Mouse (Mus musculus) ES-E14 (cell line): ENCODE results near the gene Oaz1. TPM values are rescaled to one million over a fixed set of nuclear protein-coding genes. Genes with fewer than 3 reads are reported as not detected.
A peak's percentile ranks its signal among the peaks of the same experiment; 100 is the strongest.
"Not testable (repeated sequence)": the region's sequence is repeated elsewhere in the genome, so short reads cannot be mapped to it uniquely, and the experiment has no call there.

ENCODE experiments used
- DNase-seq: peaks from one replicate; pipeline ENCODE4 v3.0.0-alpha.2; 2013; ENCODE audit warnings: low read depth, low spot score
- H3K27ac ChIP-seq: 2 replicates; pipeline ENCODE4 v1.5.1; 2012; ENCODE audit warnings: low read depth, mild to moderate bottlenecking, low read length, moderate library complexity, mixed read lengths; ENCODE audit not compliant: poor library complexity, insufficient read depth, severe bottlenecking
- H3K36me3 ChIP-seq: 2 replicates; pipeline ENCODE4 v1.6.1; 2012; ENCODE audit warnings: mild to moderate bottlenecking, low read length, moderate library complexity, mixed read lengths; ENCODE audit not compliant: control insufficient read depth, poor library complexity, insufficient read depth, severe bottlenecking
- H3K4me1 ChIP-seq, 2 experiments: fragments of 150-350 bp in 1 of 2; sonication (generic) in 1 of 2; 2 replicates each; pipeline ENCODE4 v1.6.1; 2012; ENCODE audit warnings: low read length in 2 of 2, mild to moderate bottlenecking in 1 of 2, mixed read lengths in 1 of 2; ENCODE audit not compliant: control insufficient read depth in 2 of 2, insufficient read depth in 2 of 2, poor library complexity in 1 of 2
- H3K4me3 ChIP-seq, 2 experiments: fragments of 150-350 bp in 1 of 2; sonication (generic) in 1 of 2; 2 replicates each; pipeline ENCODE4 v1.5.1; 2012; ENCODE audit warnings: low read length in 2 of 2, low read depth in 1 of 2, mild to moderate bottlenecking in 1 of 2, mixed read lengths in 1 of 2; ENCODE audit not compliant: insufficient read depth in 1 of 2, poor library complexity in 1 of 2, severe bottlenecking in 1 of 2
- H3K9ac ChIP-seq: 2 replicates; pipeline ENCODE4 v1.6.1; 2012; ENCODE audit warnings: low read depth, mild to moderate bottlenecking, low read length, mixed read lengths; ENCODE audit not compliant: poor library complexity, insufficient read depth, severe bottlenecking
- H3K9me3 ChIP-seq: fragments of 150-350 bp; sonication (generic); 2 replicates; pipeline ENCODE4 v1.6.1; 2012; ENCODE audit warnings: low read depth, mild to moderate bottlenecking, low read length; ENCODE audit not compliant: control insufficient read depth, insufficient read depth
- CHD2 ChIP-seq: IDR thresholded peaks from 2 replicates; pipeline ENCODE4 v1.6.1; 2014; ENCODE audit warnings: mild to moderate bottlenecking, low read depth, low read length, inconsistent platforms
- HCFC1 ChIP-seq: IDR thresholded peaks from 2 replicates; pipeline ENCODE4 v1.6.1; 2012; ENCODE audit warnings: low read length, inconsistent platforms, borderline replicate concordance; ENCODE audit not compliant: insufficient read depth
- MAFK ChIP-seq: IDR thresholded peaks from 2 replicates; pipeline ENCODE4 v1.6.1; 2014; ENCODE audit warnings: mild to moderate bottlenecking, low read depth, low read length, inconsistent platforms; ENCODE audit not compliant: insufficient read depth
- ZC3H11A ChIP-seq: IDR thresholded peaks from 2 replicates; pipeline ENCODE4 v1.6.1; 2012; ENCODE audit warnings: low read depth, mild to moderate bottlenecking, inconsistent platforms, low read length, borderline replicate concordance
- ZNF384 ChIP-seq: IDR thresholded peaks from 2 replicates; pipeline ENCODE4 v1.6.1; 2012; ENCODE audit warnings: low read depth, low read length, inconsistent platforms
- in situ Hi-C, 2 experiments: fragments of 600-800 bp; cut with MboI; formaldehyde crosslinking; loops; one replicate each; pipeline ENCODE4 v1.15.1; 2025; ENCODE audit warnings: low sequenced_read_pairs in 2 of 2, inconsistent platforms in 1 of 2; ENCODE audit not compliant: unreplicated experiment in 2 of 2
- total RNA-seq: library from RNA; depleted of rRNA; stranded (reverse); fragments of 300-350 nt; gene quantifications from 2 replicates; pipeline ENCODE4 v1.2.3, GENCODE M21; 2012

Gene Oaz1
- total RNA-seq, 1 experiment = 823 TPM

DNA sequence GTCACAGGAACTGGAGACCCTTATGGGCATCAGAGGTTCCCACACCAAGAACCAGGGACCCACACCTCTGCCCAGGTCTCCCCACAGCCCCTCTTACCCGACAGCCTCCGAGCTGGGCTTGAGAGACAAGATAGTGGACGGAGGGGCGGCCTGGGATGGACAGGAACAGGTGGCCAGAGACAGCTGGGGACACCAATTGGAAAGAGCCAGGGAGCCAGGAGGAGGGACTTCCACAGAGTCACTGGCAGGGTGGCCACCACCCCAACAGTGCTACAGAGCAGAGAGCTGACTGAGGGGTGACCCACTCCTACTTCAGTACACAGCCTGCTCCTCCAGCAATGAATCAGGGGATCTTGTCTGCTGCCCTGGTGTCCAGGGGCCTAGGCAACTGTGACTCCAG is 13.1 kb upstream of the Oaz1 start, which contains the start of gene Jsrp1:
TSS of gene Jsrp1 (minus strand) at position 133 of the 400 bp plus-strand sequence.
- in situ Hi-C loops = no loop called here
- Histone ChIP-seq H3K4me1 (peaks cover 8 to 13% of the 10 kb centered on the region in 2 experiments; a peak in 3 of 4 replicates), H3K36me3 (no peaks in the 10 kb centered on the region), H3K9ac (no peak within 1 kb of the TSS), H3K27ac (no peak within 1 kb of the TSS), H3K4me3 (no peak within 1 kb of the TSS), H3K9me3 (no peaks in the 10 kb centered on the region)
- TF ChIP-seq CHD2 (no peak), ZNF384 (no peak), ZC3H11A (no peak), MAFK (no peak), HCFC1 (no peak)
- DNase-seq = no peak

DNA sequence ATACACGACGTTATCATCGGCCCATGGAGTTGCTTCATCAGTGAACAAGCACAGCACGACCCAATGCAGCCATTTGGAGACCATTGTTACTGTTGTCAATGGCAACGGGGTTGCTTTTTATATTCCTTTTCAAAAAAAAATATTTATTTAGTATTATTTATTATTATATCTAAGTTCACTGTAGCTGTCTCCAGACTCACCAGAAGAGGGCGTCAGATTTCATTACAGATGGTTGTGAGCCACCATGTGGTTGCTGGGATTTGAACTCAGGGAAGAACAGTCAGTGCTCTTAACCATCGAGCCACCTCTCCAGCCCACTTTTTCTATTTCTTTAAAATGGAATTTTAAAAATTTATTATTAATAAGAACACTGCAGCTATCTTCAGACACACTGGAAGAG is 11.7 kb upstream of the Oaz1 start:
- in situ Hi-C loops = no loop called here
- Histone ChIP-seq H3K9me3 (no peaks in the 10 kb centered on the region), H3K4me1 (peaks cover 0 to 6% of the 10 kb centered on the region in 2 experiments; a peak in 2 of 4 replicates), H3K27ac (no peak overlapping the region), H3K9ac (no peak overlapping the region), H3K36me3 (no peaks in the 10 kb centered on the region), H3K4me3 (no peak overlapping the region)
- DNase-seq = no peak
- TF ChIP-seq HCFC1 (no peak), MAFK (no peak), CHD2 (no peak), ZNF384 (no peak), ZC3H11A (no peak)

DNA sequence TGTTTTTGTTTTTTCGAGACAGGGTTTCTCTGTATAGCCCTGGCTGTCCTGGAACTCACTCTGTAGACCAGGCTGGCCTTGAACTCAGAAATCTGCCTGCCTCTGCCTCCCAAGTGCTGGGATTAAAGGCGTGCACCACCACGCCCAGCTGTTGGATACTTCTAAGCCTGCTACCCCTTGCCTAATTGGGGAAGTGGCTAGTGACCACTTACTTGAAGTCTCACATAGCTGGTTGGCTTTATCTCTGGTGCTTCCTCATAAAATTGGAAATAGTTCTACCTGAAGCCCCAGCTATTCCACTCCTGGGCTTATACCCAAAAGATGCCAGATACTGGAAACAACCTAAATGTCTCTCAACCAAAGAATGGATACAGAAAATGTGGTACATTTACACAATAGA is 10.2 kb upstream of the Oaz1 start:
- H3K4me1 ChIP-seq, DNase-seq, H3K36me3 ChIP-seq, in situ Hi-C loops, H3K4me3 ChIP-seq, H3K9ac ChIP-seq, H3K9me3 ChIP-seq, H3K27ac ChIP-seq: not testable (repeated sequence)

DNA sequence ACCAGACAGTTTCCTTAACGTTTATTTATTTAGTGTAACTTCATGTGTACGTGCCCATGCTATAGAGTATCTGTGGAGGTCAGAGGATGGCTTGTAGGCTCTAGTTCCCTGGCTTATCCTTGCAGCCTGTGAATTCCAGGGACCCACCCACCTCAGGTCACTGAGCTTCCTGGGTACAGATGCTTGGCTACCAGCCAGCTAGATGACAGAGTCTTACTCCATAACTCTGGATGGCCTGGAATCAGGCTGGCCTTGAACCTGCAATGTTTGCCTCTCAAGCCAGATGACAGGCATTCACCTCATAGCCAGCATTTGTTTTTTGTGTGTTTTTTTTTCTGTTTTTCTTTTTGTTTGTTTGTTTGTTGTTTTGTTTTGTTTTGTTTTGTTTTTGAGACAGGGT is 9.3 kb upstream of the Oaz1 start:
- no peak for DNase-seq
- Histone ChIP-seq H3K4me3 (no peak overlapping the region), H3K36me3 (no peaks in the 10 kb centered on the region), H3K27ac (no peak overlapping the region), H3K9me3 (no peaks in the 10 kb centered on the region), H3K4me1 (peaks cover 0 to 3% of the 10 kb centered on the region in 2 experiments; a peak in 1 of 4 replicates), H3K9ac (no peak overlapping the region)
- in situ Hi-C loops = no loop called here
- TF ChIP-seq ZC3H11A (no peak), ZNF384 (no peak), CHD2 (no peak), MAFK (no peak), HCFC1 (no peak)

DNA sequence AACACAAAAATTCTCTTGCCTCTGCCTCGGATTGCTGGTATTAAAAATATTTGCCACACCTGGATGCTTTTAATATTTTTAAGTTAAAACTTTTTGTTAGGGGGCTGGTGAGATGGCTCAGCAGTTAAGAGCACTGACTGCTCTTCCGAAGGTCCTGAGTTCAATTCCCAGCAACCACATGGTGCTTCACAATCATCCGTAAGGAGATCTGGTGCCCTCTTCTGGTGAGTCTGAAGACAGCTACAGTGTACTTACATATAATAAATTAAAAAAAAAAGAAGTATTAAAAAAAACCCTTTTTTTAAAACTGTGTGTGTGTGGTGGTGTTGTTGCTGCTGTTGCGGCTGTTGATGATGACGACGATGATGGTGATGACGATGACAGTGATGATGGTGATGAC is 8.5 kb upstream of the Oaz1 start:
- H3K9ac ChIP-seq, in situ Hi-C loops, H3K27ac ChIP-seq, H3K4me3 ChIP-seq, H3K4me1 ChIP-seq, DNase-seq, H3K9me3 ChIP-seq, H3K36me3 ChIP-seq: not testable (repeated sequence)
- TF ChIP-seq ZNF384 = peak; percentile 57; the same call in 1 of the 2 replicates
